Mouse (Mus musculus): ENCODE measurements around the gene Ccm2l.

DNA sequence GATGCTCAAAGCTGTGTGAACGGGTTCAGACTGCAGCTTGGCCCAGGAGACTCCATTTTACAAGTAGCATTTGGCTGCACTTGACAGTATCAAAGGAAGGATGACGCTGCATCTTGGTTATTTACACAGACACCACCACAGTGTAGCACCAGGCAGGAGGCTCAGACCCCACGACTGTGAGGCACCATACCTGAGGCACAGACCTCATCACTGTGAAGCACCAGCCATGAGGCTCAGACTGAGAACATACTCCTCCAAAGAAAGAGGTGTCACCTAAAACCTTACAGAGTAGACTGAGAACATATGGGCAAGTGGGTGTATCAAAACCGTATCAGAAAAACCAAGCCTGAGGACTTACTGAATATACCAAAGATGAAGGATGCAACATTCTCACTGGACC, 42.9 kb upstream of the Ccm2l start:
- TF ChIP-seq CTCF (IDR thresholded peaks at IDR 0.05; ENCODE audit: borderline replicate concordance, extremely low read depth, insufficient read depth, insufficient read length) (no peak), POLR2A (IDR thresholded peaks at IDR 0.05; ENCODE audit: borderline replicate concordance, extremely low read depth, insufficient read depth, insufficient read length, poor library complexity, severe bottlenecking) (no peak)

Measured in brain, embryonic 14.5 days (tissue).